Mouse (Mus musculus) neural tube, embryonic 11.5 days (tissue): ENCODE measurements at regions not wholly inside any gene's neighbourhood (a gene's known extent, or its start where the extent isn't known, plus 50 kb on each side); places are given as distances from the start of the nearest gene placed in this dataset.
"Not testable (repeated sequence)": the region's sequence is repeated elsewhere in the genome, so short reads cannot be mapped to it uniquely, and the experiment has no call there.

Experiments
- ATAC-seq: fragments of 200-750 bp; cut with Nextera tagmentation; 2 replicates; pipeline ENCODE4 v1.8.0; 2017; ENCODE audit warnings: moderate number of reproducible peaks, mild to moderate bottlenecking, moderate TSS enrichment, moderate library complexity; ENCODE audit not compliant: insufficient read depth, low FRiP score, low TSS enrichment
- DNase-seq: peaks from one replicate; pipeline ENCODE4 v3.0.0-alpha.2; 2015; ENCODE audit warnings: low spot score
- H3K27ac ChIP-seq: fragments of 300-500 bp; sonication (generic); 2 replicates; pipeline ENCODE4 v1.5.1; 2014; ENCODE audit warnings: low read depth, mild to moderate bottlenecking, low read length
- H3K27me3 ChIP-seq: fragments of 300-500 bp; sonication (generic); 2 replicates; pipeline ENCODE4 v1.6.1; 2014; ENCODE audit warnings: mild to moderate bottlenecking, low read length, mixed read lengths; ENCODE audit not compliant: control insufficient read depth, insufficient read depth
- H3K36me3 ChIP-seq: fragments of 300-500 bp; sonication (generic); 2 replicates; pipeline ENCODE4 v1.6.1; 2014; ENCODE audit warnings: mild to moderate bottlenecking, low read length, moderate library complexity, mixed read lengths; ENCODE audit not compliant: control insufficient read depth, insufficient read depth
- H3K4me1 ChIP-seq: fragments of 300-500 bp; sonication (generic); 2 replicates; pipeline ENCODE4 v1.6.1; 2014; ENCODE audit warnings: low read length, mixed read lengths; ENCODE audit not compliant: control insufficient read depth, insufficient read depth
- H3K4me2 ChIP-seq: fragments of 300-500 bp; sonication (generic); 2 replicates; pipeline ENCODE4 v1.6.1; 2014; ENCODE audit warnings: low read depth, mild to moderate bottlenecking, moderate library complexity
- H3K4me3 ChIP-seq: fragments of 300-500 bp; sonication (generic); 2 replicates; pipeline ENCODE4 v1.5.1; 2014; ENCODE audit warnings: low read depth, low read length
- H3K9ac ChIP-seq: fragments of 300-500 bp; sonication (generic); 2 replicates; pipeline ENCODE4 v1.6.1; 2014; ENCODE audit warnings: mild to moderate bottlenecking, low read length
- H3K9me3 ChIP-seq: fragments of 300-500 bp; sonication (generic); 2 replicates; pipeline ENCODE4 v1.6.1; 2016; ENCODE audit warnings: low read length; ENCODE audit not compliant: control insufficient read depth
- WGBS: fragments of 180-500 bp; shearing (Covaris S2); extraction: QIAGEN DNeasy Blood & Tissue Kit; methylation state at CpG from one replicate; pipeline ENCODE4 v1.1.7; 2014; 5-methylcytosine and 5-hydroxymethylcytosine counted together

DNA sequence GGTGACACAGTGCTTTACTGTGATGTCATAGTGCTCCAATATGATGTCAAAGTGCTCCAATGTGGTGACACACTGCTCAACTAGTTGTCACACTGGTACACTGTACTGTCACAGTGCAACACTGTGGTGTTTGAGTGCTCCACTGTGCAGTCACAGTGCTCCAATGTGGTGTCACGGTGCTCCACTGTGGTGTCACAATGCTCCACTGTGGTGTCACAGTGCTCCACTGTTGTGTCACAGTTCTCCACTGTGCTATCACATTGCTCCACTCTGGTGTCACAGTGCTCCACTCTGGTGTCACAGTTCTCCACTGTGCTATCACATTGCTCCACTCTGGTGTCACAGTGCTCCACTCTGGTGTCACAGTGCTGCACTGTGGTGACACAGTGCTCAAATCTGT lies 87.9 kb upstream of the Scaf8 start:
- WGBS = 68% methylated on average over 1 of the region's 1 CpGs

GRCm38 (mm10) chr17:3027376-3027775 lies 87.4 kb upstream of the Scaf8 start:
- H3K9me3 ChIP-seq = peaks cover 44% of the 10 kb centered on the region
- 78% methylated on average over 4 of the region's 4 CpGs for WGBS

More for the DNA sequence above, 87.9 kb upstream of the Scaf8 start:
- H3K27me3 ChIP-seq, H3K4me2 ChIP-seq, H3K36me3 ChIP-seq, DNase-seq, H3K4me1 ChIP-seq, H3K27ac ChIP-seq, ATAC-seq, H3K4me3 ChIP-seq, H3K9ac ChIP-seq: not testable (repeated sequence)
- H3K9me3 ChIP-seq = peaks cover 44% of the 10 kb centered on the region

GRCm38 (mm10) chr17:3029750-3030149 lies 85.0 kb upstream of the Scaf8 start:
- H3K4me1 ChIP-seq, H3K9ac ChIP-seq, H3K4me2 ChIP-seq, H3K27me3 ChIP-seq, H3K4me3 ChIP-seq, DNase-seq, H3K27ac ChIP-seq, H3K36me3 ChIP-seq: not testable (repeated sequence)
- WGBS = 70% methylated on average over 2 of the region's 2 CpGs
- ATAC-seq = peak; percentile 78
- peaks cover 41% of the 10 kb centered on the region for H3K9me3 ChIP-seq

More at GRCm38 (mm10) chr17:3027376-3027775, 87.4 kb upstream of the Scaf8 start:
- H3K27me3 ChIP-seq = no peaks in the 10 kb centered on the region
- DNase-seq = no peak
- H3K36me3 ChIP-seq = no peaks in the 10 kb centered on the region
- H3K4me2 ChIP-seq = no peak overlapping the region
- no peaks in the 10 kb centered on the region for H3K4me1 ChIP-seq
- H3K4me3 ChIP-seq = no peak overlapping the region
- H3K9ac ChIP-seq = no peak overlapping the region
- H3K27ac ChIP-seq = no peak overlapping the region
- ATAC-seq = no peak

- H3K36me3 ChIP-seq = no peaks in the 10 kb centered on the region
- no peak overlapping the region for H3K4me2 ChIP-seq
- DNase-seq (no peak), ATAC-seq (no peak)
- no peak overlapping the region for H3K9ac ChIP-seq
- peaks cover 44% of the 10 kb centered on the region for H3K9me3 ChIP-seq
- WGBS = 76% methylated on average over 2 of the region's 2 CpGs
- no peaks in the 10 kb centered on the region for H3K4me1 ChIP-seq
- H3K27me3 ChIP-seq = no peaks in the 10 kb centered on the region
- H3K4me3 ChIP-seq = no peak overlapping the region
- no peak overlapping the region for H3K27ac ChIP-seq
These were observed 79.7 kb upstream of the Scaf8 start for GRCm38 (mm10) chr17:3035099-3035498.

DNA sequence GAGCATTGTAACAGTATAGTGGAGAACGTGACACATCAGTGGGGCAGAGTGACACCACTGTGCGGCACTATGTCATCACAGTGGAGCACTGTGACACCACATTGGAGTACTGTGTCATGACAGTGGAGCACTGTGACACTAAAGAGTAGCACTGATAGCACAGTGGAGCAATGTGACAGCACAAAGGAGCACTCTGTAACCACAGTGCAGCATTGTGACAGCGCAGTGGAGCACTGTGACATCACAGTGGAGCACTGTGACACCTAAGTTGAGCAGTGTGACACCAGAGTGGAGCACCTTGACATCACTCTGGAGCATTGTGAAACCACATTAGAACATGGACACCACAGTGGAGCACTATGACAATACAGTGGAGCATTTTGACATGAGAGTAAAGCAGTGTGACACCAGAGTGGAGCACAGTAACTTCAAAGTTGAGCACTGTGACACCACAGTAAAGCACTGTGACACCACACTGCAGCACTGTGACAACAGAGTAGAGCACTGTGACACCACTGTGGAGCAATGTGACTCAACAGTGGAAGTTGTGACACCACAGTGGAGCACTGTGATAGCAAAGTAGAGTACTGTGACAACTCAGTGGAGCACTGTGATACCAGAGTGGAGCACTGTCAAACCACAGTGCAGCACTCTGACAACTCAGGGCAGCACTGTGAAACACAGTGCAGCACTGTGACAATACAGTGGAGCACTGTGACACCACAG lies 77.5 kb upstream of the Scaf8 start:
- Histone ChIP-seq H3K4me3 (no peak overlapping the region), H3K27me3 (no peaks in the 10 kb centered on the region), H3K9me3 (peaks cover 23% of the 10 kb centered on the region), H3K4me1 (no peaks in the 10 kb centered on the region), H3K4me2 (no peak overlapping the region), H3K27ac (no peak overlapping the region), H3K36me3 (no peaks in the 10 kb centered on the region), H3K9ac (no peak overlapping the region)
- no peak for ATAC-seq
- DNase-seq = no peak
- WGBS = 46% methylated on average over 3 of the region's 3 CpGs

GRCm38 (mm10) chr17:3038067-3038466 lies 76.7 kb upstream of the Scaf8 start:
- no peaks in the 10 kb centered on the region for H3K27me3 ChIP-seq
- H3K9ac ChIP-seq = no peak overlapping the region
- WGBS = 76% methylated on average over 1 of the region's 1 CpGs
- ATAC-seq (no peak), DNase-seq (no peak)
- H3K27ac ChIP-seq = no peak overlapping the region
- no peak overlapping the region for H3K4me2 ChIP-seq
- no peaks in the 10 kb centered on the region for H3K4me1 ChIP-seq
- no peaks in the 10 kb centered on the region for H3K36me3 ChIP-seq
- H3K9me3 ChIP-seq = peaks cover 18% of the 10 kb centered on the region
- no peak overlapping the region for H3K4me3 ChIP-seq

GRCm38 (mm10) chr17:3044520-3044919 lies 70.3 kb upstream of the Scaf8 start:
- not testable (repeated sequence) for H3K4me1 ChIP-seq, DNase-seq, H3K9ac ChIP-seq, ATAC-seq, H3K4me2 ChIP-seq, H3K9me3 ChIP-seq, H3K27ac ChIP-seq, H3K36me3 ChIP-seq, H3K27me3 ChIP-seq, H3K4me3 ChIP-seq
- 88% methylated on average over 20 of the region's 20 CpGs for WGBS

GRCm38 (mm10) chr17:3053859-3054258 lies 60.9 kb upstream of the Scaf8 start:
- H3K27ac ChIP-seq, H3K9ac ChIP-seq, H3K4me1 ChIP-seq, H3K36me3 ChIP-seq, ATAC-seq, H3K9me3 ChIP-seq, H3K27me3 ChIP-seq, H3K4me3 ChIP-seq, H3K4me2 ChIP-seq, DNase-seq: not testable (repeated sequence)
- 87% methylated on average over 4 of the region's 4 CpGs for WGBS

DNA sequence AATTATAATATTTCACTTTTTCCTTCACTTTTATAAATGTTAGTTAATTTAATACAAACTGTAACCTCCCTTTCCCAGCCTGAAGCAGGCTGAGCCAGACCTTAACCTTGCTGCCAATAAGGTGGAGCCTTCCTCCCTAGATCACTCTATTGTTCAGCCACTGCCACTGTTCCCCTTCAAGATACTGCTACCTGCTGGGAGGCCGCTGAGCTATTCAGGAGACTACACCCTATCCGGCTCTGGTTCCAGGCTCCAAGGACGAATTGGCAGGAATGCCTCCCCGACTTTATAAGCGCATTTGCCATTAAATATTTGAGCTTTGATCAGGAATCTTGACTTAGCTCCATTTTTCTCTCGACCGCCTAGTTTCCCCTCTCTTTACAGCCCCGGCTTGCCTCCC lies 59.9 kb upstream of the Scaf8 start:
- H3K4me3 ChIP-seq, H3K9ac ChIP-seq, H3K9me3 ChIP-seq, H3K4me1 ChIP-seq, H3K4me2 ChIP-seq, DNase-seq, H3K27me3 ChIP-seq, H3K36me3 ChIP-seq, H3K27ac ChIP-seq, ATAC-seq: not testable (repeated sequence)
- whole genome bisulfite sequencing = 38% methylated on average over 8 of the region's 8 CpGs
